In genomic region chr1:45502865-45503332, GRCm38 (mm10) we compare ENCODE assay signal across 8 mouse cellular contexts. TPM values are rescaled to one million over a fixed set of nuclear protein-coding genes. Genes with fewer than 3 reads are reported as not detected.
DNase-seq lines count a peak whose midpoint lies in the region; ATAC-seq and TF ChIP-seq lines count a peak whose summit lies in the region.

Gene Col5a2 (minus strand): TSS chr1:45503282.

- H3K36me3 ChIP-seq in E14TG2a.4 (ENCODE audit: insufficient read depth, low read length) = no peaks in the 10 kb centered on the region
- H3K36me3 ChIP-seq in hindbrain, embryonic 15.5 days = no peaks in the 10 kb centered on the region
- H3K36me3 ChIP-seq in thymus, adult 2 months (ENCODE audit: control insufficient read depth, insufficient read depth, low read length) = no peaks in the 10 kb centered on the region

- peak within 1 kb of the TSS; percentile 48 for H3K27ac ChIP-seq in hindbrain, embryonic 15.5 days (replicated peaks)
- H3K27ac ChIP-seq in thymus, adult 2 months (ENCODE audit: control insufficient read depth, insufficient read depth, low read length) = no peak within 1 kb of the TSS

- H3K9ac ChIP-seq in hindbrain, embryonic 15.5 days = peak within 1 kb of the TSS; percentile 36

- WGBS in hindbrain, embryonic 15.5 days = 47% methylated on average over 12 of the region's 12 CpGs
- WGBS in thymus, adult 2 months = 17% methylated on average over 12 of the region's 12 CpGs

- peak within 1 kb of the TSS; percentile 59 for H3K4me2 ChIP-seq in hindbrain, embryonic 15.5 days

- no peaks in the 10 kb centered on the region for H3K27me3 ChIP-seq in E14TG2a.4 (ENCODE audit: insufficient read depth, low read length)
- H3K27me3 ChIP-seq in hindbrain, embryonic 15.5 days = no peaks in the 10 kb centered on the region
- H3K27me3 ChIP-seq in thymus, adult 2 months (ENCODE audit: control insufficient read depth, insufficient read depth, low read length) = no peaks in the 10 kb centered on the region

- TF ChIP-seq CTCF in E14TG2a.4 (conservative IDR thresholded peaks at IDR 0.05; ENCODE audit: low read length) = no peak
- no peak for TF ChIP-seq CTCF in thymus, adult 2 months (IDR thresholded peaks at IDR 0.05; ENCODE audit: borderline replicate concordance, control insufficient read depth, extremely low read depth, insufficient read depth, low read length, poor library complexity)

- peaks cover 10% of the 10 kb centered on the region for H3K4me1 ChIP-seq in E14TG2a.4 (replicated peaks; ENCODE audit: low read depth, low read length)
- peaks cover 8% of the 10 kb centered on the region; the same call in 1 of the 2 replicates for H3K4me1 ChIP-seq in hindbrain, embryonic 15.5 days (replicated peaks)
- H3K4me1 ChIP-seq in thymus, adult 2 months (replicated peaks; ENCODE audit: control insufficient read depth, insufficient read depth, low read length) = no peaks in the 10 kb centered on the region

- peaks cover 6% of the 10 kb centered on the region for H3K9me3 ChIP-seq in E14TG2a.4 (ENCODE audit: low read length)
- no peaks in the 10 kb centered on the region for H3K9me3 ChIP-seq in hindbrain, embryonic 15.5 days

- H3K4me3 ChIP-seq in E14TG2a.4 (replicated peaks; ENCODE audit: low read length) = 0 out of 2 replicates have a peak within 1 kb of the TSS, but pooled peaks have one; percentile 4
- H3K4me3 ChIP-seq in hindbrain, embryonic 15.5 days = peak within 1 kb of the TSS; percentile 40
- no peak within 1 kb of the TSS for H3K4me3 ChIP-seq in thymus, adult 2 months (ENCODE audit: control insufficient read depth, insufficient read depth, low read length)

- peak; percentile 5 to 8 for DNase-seq in cerebellum, postnatal 25 days
- DNase-seq in gastrocnemius, adult 8-10 months (ENCODE audit: low spot score in 2 of 2) = peak; percentile 28 to 48
- peak; percentile 7 to 14 for DNase-seq in left cerebral cortex, adult 8-10 months (ENCODE audit: low spot score in 2 of 2)
- DNase-seq in lung, postnatal 36 days = peak; percentile 76
- peak; percentile 14 to 16 for DNase-seq in right cerebral cortex, postnatal 36 days (ENCODE audit: low spot score in 2 of 2)
- DNase-seq in thymus, adult 2 months = no peak

- ATAC-seq in hindbrain, embryonic 15.5 days (ENCODE audit: low FRiP score, low read depth) = peak; percentile 68

- TF ChIP-seq POLR2A in thymus, adult 2 months (IDR thresholded peaks at IDR 0.05; ENCODE audit: control insufficient read depth, extremely low read depth, insufficient read depth, low read length, poor library complexity) = no peak

RNA-seq across cellular contexts. Expression of gene Col5a2, which starts in this region (rescaled TPM):
- total RNA-seq in gastrocnemius, adult 8-10 months (2022) = 1 to 10 TPM; 3.5 to 8.0 (median 5.9) TPM
- 11.7 and 13.3 TPM in 2 replicates for polyA plus RNA-seq in hindbrain, embryonic 15.5 days (2015; fragmentation: Nextera tagmentation; extraction: Ambion mirVana)
- 1 to 10 TPM; 1.7 to 2.7 (median 1.9) TPM for total RNA-seq in left cerebral cortex, adult 8-10 months (2022)
- polyA plus RNA-seq in thymus, adult 2 months (2012; rRNA removed) = 2.6 and 2.9 TPM in 2 replicates
